Mouse (Mus musculus) heart, embryonic 12.5 days (tissue): ENCODE data around the gene Tgif2. TPM values are rescaled to one million over a fixed set of nuclear protein-coding genes. Genes with fewer than 3 reads are reported as not detected.
"Not testable (repeated sequence)": the region's sequence is repeated elsewhere in the genome, so short reads cannot be mapped to it uniquely, and the experiment has no call there.

Experiments used
- ATAC-seq: fragments of 200-750 bp; cut with Nextera tagmentation; 2 replicates; pipeline ENCODE4 v1.8.0; 2017; ENCODE audit warnings: moderate TSS enrichment, moderate library complexity; ENCODE audit not compliant: insufficient number of reproducible peaks, low FRiP score
- H3K27ac ChIP-seq: fragments of 300-500 bp; sonication (generic); 2 replicates; pipeline ENCODE4 v1.5.1; 2016; ENCODE audit warnings: mild to moderate bottlenecking, moderate library complexity; ENCODE audit not compliant: poor library complexity, severe bottlenecking
- H3K27me3 ChIP-seq: fragments of 300-500 bp; sonication (generic); replicated peaks from 2 replicates; pipeline ENCODE4 v1.6.1; 2016; ENCODE audit warnings: mild to moderate bottlenecking, moderate library complexity
- H3K36me3 ChIP-seq: fragments of 300-500 bp; sonication (generic); 2 replicates; pipeline ENCODE4 v1.6.1; 2016; ENCODE audit warnings: mild to moderate bottlenecking, moderate library complexity
- H3K4me1 ChIP-seq: fragments of 300-500 bp; sonication (generic); replicated peaks from 2 replicates; pipeline ENCODE4 v1.6.1; 2016; ENCODE audit warnings: mild to moderate bottlenecking
- H3K4me2 ChIP-seq: fragments of 300-500 bp; sonication (generic); 2 replicates; pipeline ENCODE4 v1.6.1; 2016; ENCODE audit warnings: mild to moderate bottlenecking, moderate library complexity
- H3K4me3 ChIP-seq: fragments of 300-500 bp; sonication (generic); 2 replicates; pipeline ENCODE4 v1.5.1; 2016; ENCODE audit warnings: mild to moderate bottlenecking
- H3K9ac ChIP-seq: fragments of 300-500 bp; sonication (generic); 2 replicates; pipeline ENCODE4 v1.6.1; 2016; ENCODE audit warnings: mild to moderate bottlenecking, moderate library complexity
- H3K9me3 ChIP-seq: fragments of 300-500 bp; sonication (generic); replicated peaks from 2 replicates; pipeline ENCODE4 v1.6.1; 2016; ENCODE audit warnings: mild to moderate bottlenecking, moderate library complexity
- WGBS: fragments of 180-500 bp; shearing (Covaris S2); methylation state at CpG from one replicate; pipeline ENCODE4 v1.1.7; 2016; 5-methylcytosine and 5-hydroxymethylcytosine counted together
- polyA plus RNA-seq: library from polyadenylated mRNA; unstranded; fragments of >200 nt; fragmentation: Nextera tagmentation; extraction: Ambion mirVana; gene quantifications from 2 replicates; pipeline ENCODE4 v1.2.1, GENCODE M21; 2016

Gene Tgif2
- polyA plus RNA-seq, 1 experiment from 2014 or later, result 43.1 TPM

GRCm38 (mm10) chr2:156877726-156878125 lies 37.9 kb downstream of the Tgif2 start:
- peaks cover 26% of the 10 kb centered on the region for H3K36me3 ChIP-seq
- WGBS, result 55% methylated on average over 9 of the region's 9 CpGs
- H3K9me3 ChIP-seq, result no peaks in the 10 kb centered on the region
- H3K4me1 ChIP-seq, result no peaks in the 10 kb centered on the region
- H3K9ac ChIP-seq, result no peak overlapping the region
- no peak for ATAC-seq
- no peak overlapping the region for H3K27ac ChIP-seq
- no peak overlapping the region for H3K4me3 ChIP-seq
- H3K4me2 ChIP-seq, result no peak overlapping the region
- H3K27me3 ChIP-seq, result no peaks in the 10 kb centered on the region

- H3K27me3 ChIP-seq, result no peaks in the 10 kb centered on the region
- peaks cover 9% of the 10 kb centered on the region for H3K36me3 ChIP-seq
- no peak overlapping the region for H3K27ac ChIP-seq
- no peaks in the 10 kb centered on the region for H3K4me1 ChIP-seq
- no peak overlapping the region for H3K9ac ChIP-seq
- WGBS, result 81% methylated on average over 3 of the region's 3 CpGs
- no peak for ATAC-seq
- no peak overlapping the region for H3K4me2 ChIP-seq
- H3K4me3 ChIP-seq, result no peak overlapping the region
- H3K9me3 ChIP-seq, result no peaks in the 10 kb centered on the region
Observed at GRCm38 (mm10) chr2:156879541-156879940, 39.7 kb downstream of the Tgif2 start.

- Histone ChIP-seq H3K4me3 (no peak overlapping the region), H3K27ac (no peak overlapping the region), H3K27me3 (no peaks in the 10 kb centered on the region), H3K9ac (no peak overlapping the region), H3K4me1 (no peaks in the 10 kb centered on the region), H3K4me2 (no peak overlapping the region), H3K36me3 (no peaks in the 10 kb centered on the region), H3K9me3 (no peaks in the 10 kb centered on the region)
- WGBS, result 23% methylated on average over 10 of the region's 10 CpGs
- ATAC-seq, result peak; percentile 41
Observed at GRCm38 (mm10) chr2:156882431-156883001, 42.7 kb downstream of the Tgif2 start.

GRCm38 (mm10) chr2:156884396-156885211 lies 44.8 kb downstream of the Tgif2 start:
- no peaks in the 10 kb centered on the region for H3K36me3 ChIP-seq
- no peak overlapping the region for H3K4me2 ChIP-seq
- H3K9me3 ChIP-seq, result no peaks in the 10 kb centered on the region
- no peak overlapping the region for H3K9ac ChIP-seq
- ATAC-seq, result no peak
- H3K4me3 ChIP-seq, result no peak overlapping the region
- no peaks in the 10 kb centered on the region for H3K27me3 ChIP-seq
- H3K27ac ChIP-seq, result no peak overlapping the region
- no peaks in the 10 kb centered on the region for H3K4me1 ChIP-seq
- 76% methylated on average over 10 of the region's 10 CpGs for WGBS

- H3K4me1 ChIP-seq, H3K9ac ChIP-seq, H3K4me3 ChIP-seq, H3K9me3 ChIP-seq, H3K36me3 ChIP-seq, H3K27ac ChIP-seq, H3K27me3 ChIP-seq, H3K4me2 ChIP-seq, ATAC-seq: not testable (repeated sequence)
- 72% methylated on average over 2 of the region's 2 CpGs for WGBS
Observed at GRCm38 (mm10) chr2:156885666-156886065, 45.9 kb downstream of the Tgif2 start.

GRCm38 (mm10) chr2:156886084-156886631 lies 46.4 kb downstream of the Tgif2 start:
- Histone ChIP-seq H3K9me3 (no peaks in the 10 kb centered on the region), H3K9ac (no peak overlapping the region), H3K27me3 (no peaks in the 10 kb centered on the region), H3K4me1 (no peaks in the 10 kb centered on the region), H3K27ac (no peak overlapping the region), H3K36me3 (no peaks in the 10 kb centered on the region), H3K4me3 (no peak overlapping the region), H3K4me2 (no peak overlapping the region)
- ATAC-seq, result no peak
- WGBS, result 68% methylated on average over 10 of the region's 10 CpGs

- no peak within 1 kb of the TSS for H3K27ac ChIP-seq
Observed at GRCm38 (mm10) chr2:156887017-156887416, 47.2 kb downstream of the Tgif2 start, which contains the start of gene Sla2. Sla2 (minus strand) TSS chr2:156887192.

GRCm38 (mm10) chr2:156888490-156888889 lies 48.7 kb downstream of the Tgif2 start:
- ATAC-seq, result no peak
- H3K36me3 ChIP-seq, result no peaks in the 10 kb centered on the region
- no peak overlapping the region for H3K27ac ChIP-seq
- no peaks in the 10 kb centered on the region for H3K4me1 ChIP-seq
- no peaks in the 10 kb centered on the region for H3K9me3 ChIP-seq
- no peaks in the 10 kb centered on the region for H3K27me3 ChIP-seq
- H3K4me2 ChIP-seq, result no peak overlapping the region
- WGBS, result 68% methylated on average over 3 of the region's 3 CpGs
- no peak overlapping the region for H3K4me3 ChIP-seq
- no peak overlapping the region for H3K9ac ChIP-seq

More at GRCm38 (mm10) chr2:156887017-156887416, 47.2 kb downstream of the Tgif2 start, which contains the start of gene Sla2:
- Histone ChIP-seq H3K36me3 (no peaks in the 10 kb centered on the region), H3K9ac (no peak within 1 kb of the TSS), H3K4me2 (no peak within 1 kb of the TSS), H3K4me3 (no peak within 1 kb of the TSS), H3K27me3 (no peaks in the 10 kb centered on the region), H3K9me3 (no peaks in the 10 kb centered on the region), H3K4me1 (no peaks in the 10 kb centered on the region)
- WGBS, result 48% methylated on average over 6 of the region's 6 CpGs
- ATAC-seq, result no peak

GRCm38 (mm10) chr2:156892240-156892639 lies 52.4 kb downstream of the Tgif2 start:
- Histone ChIP-seq H3K36me3 (no peaks in the 10 kb centered on the region), H3K4me3 (no peak overlapping the region), H3K4me1 (peaks cover 6% of the 10 kb centered on the region), H3K9me3 (no peaks in the 10 kb centered on the region), H3K27me3 (no peaks in the 10 kb centered on the region), H3K27ac (no peak overlapping the region), H3K9ac (no peak overlapping the region), H3K4me2 (no peak overlapping the region)
- 61% methylated on average over 3 of the region's 3 CpGs for WGBS
- ATAC-seq, result no peak

GRCm38 (mm10) chr2:156892821-156893220 lies 53.0 kb downstream of the Tgif2 start:
- no peaks in the 10 kb centered on the region for H3K27me3 ChIP-seq
- no peak overlapping the region for H3K4me2 ChIP-seq
- H3K9me3 ChIP-seq, result no peaks in the 10 kb centered on the region
- no peak overlapping the region for H3K9ac ChIP-seq
- H3K4me1 ChIP-seq, result peaks cover 9% of the 10 kb centered on the region
- no peak for ATAC-seq
- H3K4me3 ChIP-seq, result no peak overlapping the region
- H3K27ac ChIP-seq, result no peak overlapping the region
- H3K36me3 ChIP-seq, result no peaks in the 10 kb centered on the region
- WGBS, result 63% methylated on average over 6 of the region's 6 CpGs

- 74% methylated on average over 15 of the region's 15 CpGs for WGBS
- no peaks in the 10 kb centered on the region for H3K9me3 ChIP-seq
- no peak overlapping the region for H3K27ac ChIP-seq
- no peaks in the 10 kb centered on the region for H3K36me3 ChIP-seq
- H3K4me3 ChIP-seq, result no peak overlapping the region
- H3K9ac ChIP-seq, result no peak overlapping the region
- ATAC-seq, result no peak
- peaks cover 20% of the 10 kb centered on the region for H3K4me1 ChIP-seq
- H3K27me3 ChIP-seq, result no peaks in the 10 kb centered on the region
- no peak overlapping the region for H3K4me2 ChIP-seq
Observed at GRCm38 (mm10) chr2:156894496-156895265, 54.9 kb downstream of the Tgif2 start.
